Comparison of ENCODE assay signal across 32 mouse cellular contexts in genomic region chr3:108523415-108523814, GRCm38 (mm10). TPM values are rescaled to one million over a fixed set of nuclear protein-coding genes. Genes with fewer than 3 reads are reported as not detected.
"Had no signal": no experiment of that assay in that cellular context is flagged by ENCODE, and none has a peak within 500 bp of the region (broad histone marks: within the 10 kb centered on the region; RNA-seq: fewer than 3 reads in every experiment).

No protein-coding gene starts in this region.

- H3K4me3 ChIP-seq: gastrocnemius, adult 2 months; heart, embryonic 13.5 days; heart, embryonic 15.5 days; hindbrain, embryonic 13.5 days; hindbrain, embryonic 15.5 days; kidney, embryonic 15.5 days; left cerebral cortex, adult 2 months; limb, embryonic 10.5 days; limb, embryonic 12.5 days; liver, embryonic 13.5 days; liver, embryonic 15.5 days had no signal

- H3K4me2 ChIP-seq: heart, embryonic 11.5 days; heart, embryonic 13.5 days; heart, embryonic 15.5 days; hindbrain, embryonic 13.5 days; hindbrain, embryonic 15.5 days; kidney, embryonic 15.5 days; limb, embryonic 12.5 days; liver, embryonic 11.5 days; liver, embryonic 13.5 days; liver, embryonic 15.5 days had no signal

- H3K27ac ChIP-seq: gastrocnemius, adult 2 months; heart, embryonic 13.5 days; heart, embryonic 15.5 days; hindbrain, embryonic 13.5 days; hindbrain, embryonic 15.5 days; hindbrain, postnatal 0 days; kidney, embryonic 15.5 days; kidney, postnatal 0 days; left cerebral cortex, adult 2 months; limb, embryonic 10.5 days; limb, embryonic 12.5 days; liver, embryonic 13.5 days; liver, embryonic 15.5 days had no signal

- ATAC-seq: hindbrain, postnatal 0 days; intestine, embryonic 16.5 days had no signal

- H3K36me3 ChIP-seq: heart, embryonic 13.5 days; heart, embryonic 15.5 days; hindbrain, embryonic 13.5 days; hindbrain, embryonic 15.5 days; kidney, embryonic 15.5 days; limb, embryonic 10.5 days; limb, embryonic 12.5 days; liver, embryonic 13.5 days; liver, embryonic 15.5 days had no signal

- H3K9me3 ChIP-seq: heart, embryonic 13.5 days; heart, embryonic 15.5 days; hindbrain, embryonic 13.5 days; hindbrain, embryonic 15.5 days; kidney, embryonic 15.5 days; limb, embryonic 10.5 days; limb, embryonic 12.5 days; liver, embryonic 13.5 days; liver, embryonic 15.5 days had no signal

- H3K27me3 ChIP-seq: heart, embryonic 15.5 days; hindbrain, embryonic 13.5 days; hindbrain, embryonic 15.5 days; liver, embryonic 15.5 days had no signal

- DNase-seq: gastrocnemius, adult 2 months; gastrocnemius, postnatal 10 days; gastrocnemius, postnatal 36 days; heart, adult 11 months; heart, postnatal 14 days; heart, postnatal 36 days; kidney, adult 11 months; kidney, adult 2 months; kidney, adult 9 months; kidney, postnatal 14 days; kidney, postnatal 36 days; liver; liver, embryonic 13.5 days had no signal

- H3K9ac ChIP-seq: heart, embryonic 13.5 days; heart, embryonic 15.5 days; hindbrain, embryonic 13.5 days; hindbrain, embryonic 15.5 days; kidney, embryonic 15.5 days; limb, embryonic 12.5 days; liver, embryonic 13.5 days; liver, embryonic 15.5 days had no signal

- H3K4me1 ChIP-seq: heart, embryonic 13.5 days; heart, embryonic 15.5 days; hindbrain, embryonic 13.5 days; hindbrain, embryonic 15.5 days; kidney, embryonic 15.5 days; limb, embryonic 10.5 days; limb, embryonic 12.5 days; liver, embryonic 13.5 days; liver, embryonic 15.5 days had no signal

RNA-seq across cellular contexts. Expression of gene 1700013F07Rik, which starts 10.5 kb away (rescaled TPM):
- total RNA-seq: gastrocnemius, adult 2 months; gastrocnemius, postnatal 10 days; gastrocnemius, postnatal 36 days; heart, adult 8-10 months; heart, postnatal 14 days; heart, postnatal 36 days; hematopoietic stem cell, adult 5-6 weeks had no signal
- polyA plus RNA-seq: heart, embryonic 11.5 days; heart, embryonic 13.5 days; heart, postnatal 0 days; intestine, embryonic 14.5 days; intestine, embryonic 16.5 days; kidney, embryonic 15.5 days; kidney, postnatal 0 days; large intestine, adult 2 months; limb, embryonic 12.5 days; liver, embryonic 11.5 days; liver, embryonic 13.5 days; liver, embryonic 15.5 days had no signal

RNA-seq across cellular contexts. Expression of gene 5330417C22Rik, which starts 12.9 kb away (rescaled TPM):
- total RNA-seq: gastrocnemius, adult 2 months; heart, postnatal 36 days had no signal
